Mouse (Mus musculus) myocyte (in vitro differentiated cells): ENCODE measurements around the gene Mical3. TPM values are rescaled to one million over a fixed set of nuclear protein-coding genes. Genes with fewer than 3 reads are reported as not detected.

ENCODE experiments used
- H3K27me3 ChIP-seq: one replicate; pipeline ENCODE4 v1.6.1; 2011; ENCODE audit not compliant: control insufficient read depth, insufficient read depth, insufficient read length
- H3K36me3 ChIP-seq: one replicate; pipeline ENCODE4 v1.6.1; 2011; ENCODE audit not compliant: control insufficient read depth, insufficient read depth
- H3K4me2 ChIP-seq: one replicate; pipeline ENCODE4 v1.6.1; 2011; ENCODE audit warnings: low read depth, control low read depth
- H3K4me3 ChIP-seq: one replicate; pipeline ENCODE4 v1.5.1; 2011; ENCODE audit warnings: mild to moderate bottlenecking, control low read depth, moderate library complexity
- H3K79me2 ChIP-seq: one replicate; pipeline ENCODE4 v1.6.1; 2011; ENCODE audit not compliant: control insufficient read depth, insufficient read depth
- H3ac ChIP-seq: one replicate; pipeline ENCODE4 v1.6.1; 2011; ENCODE audit not compliant: control insufficient read depth, insufficient read length
- CEBPB ChIP-seq: IDR thresholded peaks from 2 replicates; pipeline ENCODE4 v1.6.1; 2011; ENCODE audit warnings: mild to moderate bottlenecking, moderate library complexity; ENCODE audit not compliant: poor library complexity, insufficient read depth, severe bottlenecking
- E2F4 ChIP-seq: IDR thresholded peaks from one replicate; pipeline ENCODE4 v1.6.1; 2011; ENCODE audit warnings: mild to moderate bottlenecking, control low read depth, moderate library complexity; ENCODE audit not compliant: insufficient read depth
- MAX ChIP-seq: IDR thresholded peaks from one replicate; pipeline ENCODE4 v1.6.1; 2011; ENCODE audit warnings: low read depth, mild to moderate bottlenecking, control low read depth
- MYOD1 ChIP-seq, 3 experiments: IDR thresholded peaks; one replicate each; pipeline ENCODE4 v1.6.1; 2011; ENCODE audit warnings: control low read depth in 2 of 3, low read depth in 2 of 3, mild to moderate bottlenecking in 2 of 3, moderate library complexity in 1 of 3; ENCODE audit not compliant: insufficient read length in 2 of 3, control insufficient read depth in 1 of 3
- MYOG ChIP-seq, 3 experiments: IDR thresholded peaks; one replicate each; pipeline ENCODE4 v1.6.1; 2011; ENCODE audit warnings: control low read depth in 2 of 3, low read depth in 2 of 3, mild to moderate bottlenecking in 2 of 3; ENCODE audit not compliant: insufficient read length in 2 of 3, control insufficient read depth in 1 of 3, insufficient read depth in 1 of 3
- POLR2A ChIP-seq: IDR thresholded peaks from one replicate; pipeline ENCODE4 v1.6.1; 2011; ENCODE audit warnings: low read depth, mild to moderate bottlenecking, control low read depth, moderate library complexity; ENCODE audit not compliant: insufficient read length
- POLR2AphosphoS2 ChIP-seq: IDR thresholded peaks from one replicate; pipeline ENCODE4 v1.6.1; 2011; ENCODE audit warnings: low read depth, control low read depth; ENCODE audit not compliant: insufficient read length
- REST ChIP-seq: IDR thresholded peaks from one replicate; pipeline ENCODE4 v1.6.1; 2011; ENCODE audit warnings: mild to moderate bottlenecking, control low read depth, moderate library complexity; ENCODE audit not compliant: insufficient read depth, insufficient read length
- SRF ChIP-seq: IDR thresholded peaks from one replicate; pipeline ENCODE4 v1.6.1; 2011; ENCODE audit warnings: low read depth; ENCODE audit not compliant: control insufficient read depth, insufficient read length
- TCF12 ChIP-seq: IDR thresholded peaks from one replicate; pipeline ENCODE4 v1.6.1; 2011; ENCODE audit warnings: mild to moderate bottlenecking, control low read depth; ENCODE audit not compliant: poor library complexity, insufficient read depth, severe bottlenecking
- TCF3 ChIP-seq: IDR thresholded peaks from one replicate; pipeline ENCODE4 v1.6.1; 2011; ENCODE audit warnings: low read depth, control low read depth; ENCODE audit not compliant: insufficient read length
- USF1 ChIP-seq: IDR thresholded peaks from one replicate; pipeline ENCODE4 v1.6.1; 2011; ENCODE audit warnings: low read depth, mild to moderate bottlenecking, control low read depth, moderate library complexity
- polyA plus RNA-seq: library from polyadenylated mRNA; unstranded; fragments of >200 nt; fragmentation: generic; extraction: Trizol; gene quantifications from one replicate; pipeline ENCODE4 v1.2.1, GENCODE M21; 2012; ENCODE audit warnings: missing spikeins

Mical3 gene
- polyA plus RNA-seq, 1 experiment = 17.7 TPM

- Histone ChIP-seq H3K79me2 (peaks cover 18% of the 10 kb centered on the region), H3K27me3 (no peaks in the 10 kb centered on the region), H3ac (no peak overlapping the region), H3K4me3 (no peak overlapping the region), H3K36me3 (no peaks in the 10 kb centered on the region), H3K4me2 (no peak overlapping the region)
- TF ChIP-seq POLR2A (no peak), CEBPB (no peak), SRF (no peak), TCF12 (no peak), USF1 (no peak)
Measured at GRCm38 (mm10) chr6:121081288-121082093, 49.3 kb downstream of the Mical3 start.

DNA sequence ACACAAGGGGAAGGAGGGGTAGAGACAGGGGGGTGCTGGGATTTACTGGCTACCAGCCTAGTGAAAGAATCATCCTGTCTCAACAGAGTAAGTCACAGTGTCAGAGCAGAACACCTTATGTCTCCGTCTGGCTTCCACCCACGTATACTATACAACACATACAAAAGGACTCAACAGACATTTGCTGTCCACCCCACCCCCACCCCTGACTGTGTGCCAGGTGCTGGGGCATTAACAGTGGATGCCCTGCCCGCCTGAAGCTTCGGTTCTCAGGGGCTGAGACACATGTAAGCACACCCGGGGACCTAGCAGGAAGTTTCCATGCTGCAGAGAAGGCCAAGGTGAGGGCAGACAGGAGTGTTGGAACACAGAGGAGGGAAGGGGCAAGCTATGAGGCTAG is 52.6 kb downstream of the Mical3 start:
- Histone ChIP-seq H3K4me2 (no peak overlapping the region), H3K36me3 (no peaks in the 10 kb centered on the region), H3K4me3 (no peak overlapping the region), H3K79me2 (peaks cover 11% of the 10 kb centered on the region), H3ac (no peak overlapping the region), H3K27me3 (no peaks in the 10 kb centered on the region)
- no peak for TF ChIP-seq POLR2A
- no peak for TF ChIP-seq USF1
- no peak for TF ChIP-seq E2F4
- no peak for TF ChIP-seq MYOG (IDR thresholded peaks at IDR 0.05; ENCODE audit: control insufficient read depth in 1 of 3, insufficient read depth in 1 of 3, insufficient read length in 2 of 3, low read depth in 2 of 3)

- Histone ChIP-seq H3K79me2 (peaks cover 7% of the 10 kb centered on the region), H3ac (no peak overlapping the region), H3K4me3 (no peak overlapping the region), H3K4me2 (no peak overlapping the region), H3K36me3 (no peaks in the 10 kb centered on the region), H3K27me3 (no peaks in the 10 kb centered on the region)
- TF ChIP-seq MYOG (IDR thresholded peaks at IDR 0.05; ENCODE audit: control insufficient read depth in 1 of 3, insufficient read depth in 1 of 3, insufficient read length in 2 of 3, low read depth in 2 of 3) (no peak), CEBPB (no peak), TCF3 (no peak), USF1 (no peak), MAX (no peak), REST (no peak), SRF (no peak), E2F4 (no peak), MYOD1 (IDR thresholded peaks at IDR 0.05; ENCODE audit: control insufficient read depth in 1 of 3, insufficient read length in 2 of 3, low read depth in 2 of 3) (no peak), TCF12 (no peak), POLR2AphosphoS2 (no peak), POLR2A (no peak)
Measured at GRCm38 (mm10) chr6:121076929-121077566, 53.8 kb downstream of the Mical3 start.

- Histone ChIP-seq H3K79me2 (peaks cover 14% of the 10 kb centered on the region), H3K36me3 (no peaks in the 10 kb centered on the region), H3K27me3 (no peaks in the 10 kb centered on the region), H3ac (no peak overlapping the region), H3K4me3 (no peak overlapping the region), H3K4me2 (no peak overlapping the region)
- TF ChIP-seq E2F4 (no peak), USF1 (no peak), POLR2AphosphoS2 (no peak), MAX (no peak), CEBPB (no peak), REST (no peak), TCF3 (no peak), SRF (no peak), TCF12 (no peak), POLR2A (no peak), MYOG (IDR thresholded peaks at IDR 0.05; ENCODE audit: control insufficient read depth in 1 of 3, insufficient read depth in 1 of 3, insufficient read length in 2 of 3, low read depth in 2 of 3) (no peak), MYOD1 (IDR thresholded peaks at IDR 0.05; ENCODE audit: control insufficient read depth in 1 of 3, insufficient read length in 2 of 3, low read depth in 2 of 3) (no peak)
Measured at GRCm38 (mm10) chr6:121075763-121076162, 55.0 kb downstream of the Mical3 start.

DNA sequence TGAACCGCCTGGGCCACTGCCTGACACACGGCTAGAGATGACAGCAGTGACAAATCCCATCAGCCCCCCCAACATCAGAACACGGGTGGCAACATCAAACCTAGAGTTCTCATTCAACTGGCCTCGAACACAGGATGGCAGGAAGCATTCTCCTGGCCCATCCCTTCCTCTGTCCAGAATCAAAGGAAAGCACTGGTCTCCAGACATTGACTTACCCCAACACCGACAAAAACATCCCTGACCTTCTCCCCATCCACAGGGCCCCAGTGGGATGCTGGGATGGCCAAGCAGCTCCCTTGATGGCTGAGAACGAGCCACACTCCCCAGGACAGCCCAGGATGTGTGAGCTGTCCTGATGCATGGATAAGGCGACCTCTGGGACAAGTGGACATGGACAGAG is 57.5 kb downstream of the Mical3 start:
- Histone ChIP-seq H3K36me3 (no peaks in the 10 kb centered on the region), H3K4me2 (no peak overlapping the region), H3K27me3 (no peaks in the 10 kb centered on the region), H3ac (no peak overlapping the region), H3K79me2 (peaks cover 8% of the 10 kb centered on the region), H3K4me3 (no peak overlapping the region)
- no peak for TF ChIP-seq CEBPB
- no peak for TF ChIP-seq TCF12
- TF ChIP-seq E2F4 = no peak
- TF ChIP-seq TCF3 = no peak
- no peak for TF ChIP-seq POLR2AphosphoS2
- TF ChIP-seq MYOG (IDR thresholded peaks at IDR 0.05; ENCODE audit: control insufficient read depth in 1 of 3, insufficient read depth in 1 of 3, insufficient read length in 2 of 3, low read depth in 2 of 3) = no peak
- no peak for TF ChIP-seq REST
